Mouse (Mus musculus): ENCODE data around the gene Fam216a. TPM values are rescaled to one million over a fixed set of nuclear protein-coding genes. Genes with fewer than 3 reads are reported as not detected.
A peak's percentile ranks its signal among the peaks of the same experiment; 100 is the strongest.

Fam216a gene
- total RNA-seq, 1 experiment from 2014 or later: 12.1 TPM

GRCm38 (mm10) chr5:122392227-122393004 lies 20.3 kb upstream of the Fam216a start:
- ATAC-seq (ENCODE audit: extremely low read depth, insufficient number of reproducible peaks, low FRiP score, poor library complexity, severe bottlenecking): peak; percentile 33; the same call in 1 of the 2 replicates

- ATAC-seq (ENCODE audit: extremely low read depth, insufficient number of reproducible peaks, low FRiP score, poor library complexity, severe bottlenecking): peak; percentile 95
Observed at GRCm38 (mm10) chr5:122391786-122392180, 19.6 kb upstream of the Fam216a start, which contains the start of gene Arpc3. Gene Arpc3, plus strand, starts transcription at chr5:122391878.

- ATAC-seq (ENCODE audit: extremely low read depth, insufficient number of reproducible peaks, low FRiP score, poor library complexity, severe bottlenecking): no peak
Observed at GRCm38 (mm10) chr5:122391178-122391785, 19.1 kb upstream of the Fam216a start.

GRCm38 (mm10) chr5:122390671-122391070 lies 18.5 kb upstream of the Fam216a start:
- no peak for ATAC-seq (ENCODE audit: extremely low read depth, insufficient number of reproducible peaks, low FRiP score, poor library complexity, severe bottlenecking)

GRCm38 (mm10) chr5:122390006-122390405 lies 17.8 kb upstream of the Fam216a start:
- ATAC-seq (ENCODE audit: extremely low read depth, insufficient number of reproducible peaks, low FRiP score, poor library complexity, severe bottlenecking): no peak

- peak; percentile 94 for ATAC-seq (ENCODE audit: extremely low read depth, insufficient number of reproducible peaks, low FRiP score, poor library complexity, severe bottlenecking)
Observed at GRCm38 (mm10) chr5:122379374-122380155, 7.4 kb upstream of the Fam216a start.

- no peak for ATAC-seq (ENCODE audit: extremely low read depth, insufficient number of reproducible peaks, low FRiP score, poor library complexity, severe bottlenecking)
Observed at GRCm38 (mm10) chr5:122378171-122378570, 6.0 kb upstream of the Fam216a start.

GRCm38 (mm10) chr5:122377101-122377833 lies 5.1 kb upstream of the Fam216a start:
- no peak for ATAC-seq (ENCODE audit: extremely low read depth, insufficient number of reproducible peaks, low FRiP score, poor library complexity, severe bottlenecking)

GRCm38 (mm10) chr5:122372878-122373277 lies 714 bp upstream of the Fam216a start:
- no peak for ATAC-seq (ENCODE audit: extremely low read depth, insufficient number of reproducible peaks, low FRiP score, poor library complexity, severe bottlenecking)

- ATAC-seq (ENCODE audit: extremely low read depth, insufficient number of reproducible peaks, low FRiP score, poor library complexity, severe bottlenecking): peak; percentile 20
Observed at GRCm38 (mm10) chr5:122371591-122372191, 473 bp downstream of the Fam216a start, which contains the start of gene Gpn3. Gene Gpn3, plus strand, starts transcription at chr5:122371876.

- no peak for ATAC-seq (ENCODE audit: extremely low read depth, insufficient number of reproducible peaks, low FRiP score, poor library complexity, severe bottlenecking)
Observed at GRCm38 (mm10) chr5:122354492-122355067, 17.6 kb downstream of the Fam216a start.

GRCm38 (mm10) chr5:122353807-122354491 lies 18.2 kb downstream of the Fam216a start, which contains the start of the genes Rad9b and Vps29:
Gene Rad9b, minus strand, starts transcription at chr5:122354233.
Gene Vps29, plus strand, starts transcription at chr5:122354369.
- ATAC-seq (ENCODE audit: extremely low read depth, insufficient number of reproducible peaks, low FRiP score, poor library complexity, severe bottlenecking): peak; percentile 97

GRCm38 (mm10) chr5:122345777-122346176 lies 26.4 kb downstream of the Fam216a start:
- ATAC-seq (ENCODE audit: extremely low read depth, insufficient number of reproducible peaks, low FRiP score, poor library complexity, severe bottlenecking): no peak

GRCm38 (mm10) chr5:122344260-122344659 lies 27.9 kb downstream of the Fam216a start:
- peak; percentile 79 for ATAC-seq (ENCODE audit: extremely low read depth, insufficient number of reproducible peaks, low FRiP score, poor library complexity, severe bottlenecking)

- ATAC-seq (ENCODE audit: extremely low read depth, insufficient number of reproducible peaks, low FRiP score, poor library complexity, severe bottlenecking): peak; percentile 21; the same call in 1 of the 2 replicates
Observed at GRCm38 (mm10) chr5:122343768-122344167, 28.4 kb downstream of the Fam216a start.

- ATAC-seq (ENCODE audit: extremely low read depth, insufficient number of reproducible peaks, low FRiP score, poor library complexity, severe bottlenecking): no peak
Observed at GRCm38 (mm10) chr5:122342874-122343273, 29.3 kb downstream of the Fam216a start.

- ATAC-seq (ENCODE audit: extremely low read depth, insufficient number of reproducible peaks, low FRiP score, poor library complexity, severe bottlenecking): no peak
Observed at GRCm38 (mm10) chr5:122336554-122337294, 35.4 kb downstream of the Fam216a start.

All from neutrophil, adult 5-6 weeks (primary cell).